Mouse (Mus musculus) forebrain, embryonic 13.5 days (tissue): ENCODE measurements around the gene Trim33. TPM values are rescaled to one million over a fixed set of nuclear protein-coding genes. Genes with fewer than 3 reads are reported as not detected.
A peak's percentile ranks its signal among the peaks of the same experiment; 100 is the strongest.

Experiments
- ATAC-seq: fragments of 200-750 bp; cut with Nextera tagmentation; 2 replicates; pipeline ENCODE4 v1.8.0; 2017
- H3K27ac ChIP-seq: fragments of 300-500 bp; sonication (generic); 2 replicates; pipeline ENCODE4 v1.5.1; 2015; ENCODE audit warnings: inconsistent platforms, mild to moderate bottlenecking, moderate library complexity
- H3K27me3 ChIP-seq: fragments of 300-500 bp; sonication (generic); 2 replicates; pipeline ENCODE4 v1.6.1; 2015; ENCODE audit warnings: mild to moderate bottlenecking, inconsistent platforms
- H3K36me3 ChIP-seq: fragments of 300-500 bp; sonication (generic); 2 replicates; pipeline ENCODE4 v1.6.1; 2015; ENCODE audit warnings: mild to moderate bottlenecking, inconsistent platforms; ENCODE audit not compliant: poor library complexity, severe bottlenecking
- H3K4me1 ChIP-seq: fragments of 300-500 bp; sonication (generic); 2 replicates; pipeline ENCODE4 v1.6.1; 2015; ENCODE audit warnings: inconsistent platforms
- H3K4me2 ChIP-seq: fragments of 300-500 bp; sonication (generic); 2 replicates; pipeline ENCODE4 v1.6.1; 2015; ENCODE audit warnings: inconsistent platforms, mild to moderate bottlenecking, moderate library complexity
- H3K4me3 ChIP-seq: fragments of 300-500 bp; sonication (generic); 2 replicates; pipeline ENCODE4 v1.5.1; 2015; ENCODE audit warnings: mild to moderate bottlenecking, inconsistent platforms
- H3K9ac ChIP-seq: fragments of 300-500 bp; sonication (generic); 2 replicates; pipeline ENCODE4 v1.6.1; 2015; ENCODE audit warnings: mild to moderate bottlenecking, inconsistent platforms
- H3K9me3 ChIP-seq: fragments of 300-500 bp; sonication (generic); replicated peaks from 2 replicates; pipeline ENCODE4 v1.6.1; 2016; ENCODE audit warnings: inconsistent platforms
- WGBS: fragments of 180-500 bp; shearing (Covaris S2); methylation state at CpG from one replicate; pipeline ENCODE4 v1.1.7; 2015; 5-methylcytosine and 5-hydroxymethylcytosine counted together
- polyA plus RNA-seq: library from polyadenylated mRNA; unstranded; fragments of >200 nt; fragmentation: Nextera tagmentation; extraction: Ambion mirVana; gene quantifications from 2 replicates; pipeline ENCODE4 v1.2.1, GENCODE M21; 2015

The Trim33 gene
- 33.0 and 33.7 TPM in 2 replicates for polyA plus RNA-seq

- peaks cover 24% of the 10 kb centered on the region for H3K4me1 ChIP-seq
- WGBS = under 1% methylated on average over 103 of the region's 136 CpGs
- H3K9ac ChIP-seq = peak within 1 kb of the TSS; percentile 99
- H3K27me3 ChIP-seq = no peaks in the 10 kb centered on the region
- H3K4me2 ChIP-seq = peak within 1 kb of the TSS; percentile 97
- peaks cover 11% of the 10 kb centered on the region for H3K36me3 ChIP-seq
- peak within 1 kb of the TSS; percentile 99 for H3K4me3 ChIP-seq
- peak within 1 kb of the TSS; percentile 98 for H3K27ac ChIP-seq
- peak; percentile 90 for ATAC-seq
- no peaks in the 10 kb centered on the region for H3K9me3 ChIP-seq
Observed at GRCm38 (mm10) chr3:103279182-103280149, at the start of gene Trim33. Gene Trim33 (plus strand): TSS chr3:103279293.

- no peak overlapping the region for H3K4me3 ChIP-seq
- ATAC-seq = no peak
- H3K27me3 ChIP-seq = no peaks in the 10 kb centered on the region
- no peak overlapping the region for H3K9ac ChIP-seq
- H3K9me3 ChIP-seq = peaks cover 8% of the 10 kb centered on the region
- no peaks in the 10 kb centered on the region for H3K4me1 ChIP-seq
- H3K27ac ChIP-seq = no peak overlapping the region
- no peak overlapping the region for H3K4me2 ChIP-seq
- 80% methylated on average over 4 of the region's 4 CpGs for whole genome bisulfite sequencing
- no peaks in the 10 kb centered on the region for H3K36me3 ChIP-seq
Observed at GRCm38 (mm10) chr3:103232398-103232797, 46.7 kb upstream of the Trim33 start.

- 93% methylated on average over 2 of the region's 2 CpGs for WGBS
- no peak overlapping the region for H3K27ac ChIP-seq
- no peak for ATAC-seq
Observed at GRCm38 (mm10) chr3:103241524-103241923, 37.6 kb upstream of the Trim33 start.

GRCm38 (mm10) chr3:103242156-103242555, 36.9 kb upstream of the Trim33 start:
- no peaks in the 10 kb centered on the region for H3K4me1 ChIP-seq
- no peaks in the 10 kb centered on the region for H3K36me3 ChIP-seq
- no peak overlapping the region for H3K9ac ChIP-seq
- ATAC-seq = no peak
- 84% methylated on average over 3 of the region's 3 CpGs for WGBS
- no peak overlapping the region for H3K27ac ChIP-seq
- no peaks in the 10 kb centered on the region for H3K27me3 ChIP-seq
- no peaks in the 10 kb centered on the region for H3K9me3 ChIP-seq
- H3K4me2 ChIP-seq = no peak overlapping the region
- H3K4me3 ChIP-seq = no peak overlapping the region

More at GRCm38 (mm10) chr3:103241524-103241923, 37.6 kb upstream of the Trim33 start:
- H3K4me3 ChIP-seq = no peak overlapping the region
- H3K4me1 ChIP-seq = no peaks in the 10 kb centered on the region
- H3K9me3 ChIP-seq = no peaks in the 10 kb centered on the region
- H3K4me2 ChIP-seq = no peak overlapping the region
- H3K9ac ChIP-seq = no peak overlapping the region
- no peaks in the 10 kb centered on the region for H3K27me3 ChIP-seq
- no peaks in the 10 kb centered on the region for H3K36me3 ChIP-seq

- Histone ChIP-seq H3K9ac (no peak overlapping the region), H3K4me3 (no peak overlapping the region), H3K27ac (no peak overlapping the region), H3K9me3 (no peaks in the 10 kb centered on the region), H3K4me1 (no peaks in the 10 kb centered on the region), H3K4me2 (no peak overlapping the region), H3K27me3 (no peaks in the 10 kb centered on the region), H3K36me3 (no peaks in the 10 kb centered on the region)
- no peak for ATAC-seq
- 87% methylated on average over 2 of the region's 2 CpGs for WGBS
Observed at GRCm38 (mm10) chr3:103243491-103243890, 35.6 kb upstream of the Trim33 start.

- Histone ChIP-seq H3K36me3 (no peaks in the 10 kb centered on the region), H3K4me3 (no peak overlapping the region), H3K27me3 (no peaks in the 10 kb centered on the region), H3K9ac (no peak overlapping the region), H3K27ac (no peak overlapping the region), H3K4me1 (no peaks in the 10 kb centered on the region), H3K9me3 (no peaks in the 10 kb centered on the region), H3K4me2 (no peak overlapping the region)
- no peak for ATAC-seq
- WGBS = 88% methylated on average over 17 of the region's 17 CpGs
Observed at GRCm38 (mm10) chr3:103246627-103247260, 32.3 kb upstream of the Trim33 start.

GRCm38 (mm10) chr3:103256089-103256819, 22.8 kb upstream of the Trim33 start:
- H3K27me3 ChIP-seq = no peaks in the 10 kb centered on the region
- H3K4me2 ChIP-seq = no peak overlapping the region
- no peaks in the 10 kb centered on the region for H3K36me3 ChIP-seq
- H3K9me3 ChIP-seq = no peaks in the 10 kb centered on the region
- 74% methylated on average over 10 of the region's 10 CpGs for WGBS
- no peak overlapping the region for H3K9ac ChIP-seq
- ATAC-seq = no peak
- no peaks in the 10 kb centered on the region for H3K4me1 ChIP-seq
- no peak overlapping the region for H3K27ac ChIP-seq
- no peak overlapping the region for H3K4me3 ChIP-seq

GRCm38 (mm10) chr3:103262802-103263417, 16.2 kb upstream of the Trim33 start:
- H3K9ac ChIP-seq = no peak overlapping the region
- no peaks in the 10 kb centered on the region for H3K4me1 ChIP-seq
- H3K36me3 ChIP-seq = no peaks in the 10 kb centered on the region
- no peak overlapping the region for H3K27ac ChIP-seq
- no peak overlapping the region for H3K4me2 ChIP-seq
- no peaks in the 10 kb centered on the region for H3K9me3 ChIP-seq
- H3K4me3 ChIP-seq = no peak overlapping the region
- 90% methylated on average over 12 of the region's 12 CpGs for WGBS
- no peaks in the 10 kb centered on the region for H3K27me3 ChIP-seq
- no peak for ATAC-seq

- 11% methylated on average over 11 of the region's 11 CpGs for WGBS
- Histone ChIP-seq H3K4me1 (peaks cover 24% of the 10 kb centered on the region), H3K9ac (peak overlapping the region; percentile 99), H3K27ac (peak overlapping the region; percentile 98), H3K9me3 (no peaks in the 10 kb centered on the region), H3K4me2 (peak overlapping the region; percentile 74), H3K36me3 (peaks cover 11% of the 10 kb centered on the region), H3K27me3 (no peaks in the 10 kb centered on the region), H3K4me3 (peak overlapping the region; percentile 99)
- no peak for ATAC-seq
Observed at GRCm38 (mm10) chr3:103278561-103279181, 422 bp upstream of the Trim33 start.

- Histone ChIP-seq H3K4me2 (peak overlapping the region; percentile 97), H3K27me3 (no peaks in the 10 kb centered on the region), H3K4me1 (peaks cover 24% of the 10 kb centered on the region), H3K4me3 (peak overlapping the region; percentile 99), H3K9ac (peak overlapping the region; percentile 99), H3K9me3 (no peaks in the 10 kb centered on the region), H3K27ac (peak overlapping the region; percentile 98), H3K36me3 (peaks cover 11% of the 10 kb centered on the region)
- ATAC-seq = peak; percentile 72
- under 1% methylated on average over 31 of the region's 36 CpGs for WGBS
Observed at GRCm38 (mm10) chr3:103280241-103280761, 1.2 kb downstream of the Trim33 start.

- H3K9me3 ChIP-seq = no peaks in the 10 kb centered on the region
- peak overlapping the region; percentile 99 for H3K4me3 ChIP-seq
- H3K27ac ChIP-seq = 0 out of 2 replicates have a peak overlapping the region, but pooled peaks have one; percentile 98
- WGBS = 31% methylated on average over 5 of the region's 5 CpGs
- H3K36me3 ChIP-seq = peaks cover 11% of the 10 kb centered on the region
- H3K9ac ChIP-seq = peak overlapping the region; percentile 99
- ATAC-seq = no peak
- H3K4me1 ChIP-seq = peaks cover 24% of the 10 kb centered on the region
- H3K27me3 ChIP-seq = no peaks in the 10 kb centered on the region
- peak overlapping the region; percentile 97 for H3K4me2 ChIP-seq
Observed at GRCm38 (mm10) chr3:103280875-103281274, 1.8 kb downstream of the Trim33 start.
